Mouse (Mus musculus) spleen, postnatal 14 days (tissue): ENCODE measurements around the gene Gorasp1.
A peak's percentile ranks its signal among the peaks of the same experiment; 100 is the strongest.

Source experiments
- DNase-seq, 2 experiments: peaks; one replicate each; pipeline ENCODE4 v3.0.0; 2021 to 2022; ENCODE audit warnings: low spot score in 2 of 2

Gorasp1 gene

DNA sequence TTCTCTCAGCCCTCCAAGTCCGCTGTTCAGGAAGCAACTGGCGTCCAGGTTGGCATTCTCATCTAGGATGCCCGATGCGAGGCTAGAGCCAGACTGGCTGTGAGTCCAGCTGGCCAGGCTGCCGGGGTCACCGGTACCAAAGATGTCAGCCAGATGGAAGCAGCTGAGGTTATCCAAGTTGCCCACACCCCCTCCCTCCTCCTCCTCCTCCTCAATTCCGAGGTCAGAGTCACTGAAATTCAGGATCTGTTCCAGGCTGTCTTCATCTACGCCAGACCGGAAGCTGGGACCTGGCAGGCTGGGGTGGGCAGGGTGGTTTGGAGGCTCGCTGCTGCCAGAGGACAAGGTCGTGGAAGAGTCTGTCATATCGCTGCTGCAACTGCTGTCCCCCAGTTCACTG, 35.2 kb upstream of the Gorasp1 start:
- DNase-seq: no peak

- no peak for DNase-seq
Observed at GRCm38 (mm10) chr9:119972166-119972565, 34.8 kb upstream of the Gorasp1 start.

DNA sequence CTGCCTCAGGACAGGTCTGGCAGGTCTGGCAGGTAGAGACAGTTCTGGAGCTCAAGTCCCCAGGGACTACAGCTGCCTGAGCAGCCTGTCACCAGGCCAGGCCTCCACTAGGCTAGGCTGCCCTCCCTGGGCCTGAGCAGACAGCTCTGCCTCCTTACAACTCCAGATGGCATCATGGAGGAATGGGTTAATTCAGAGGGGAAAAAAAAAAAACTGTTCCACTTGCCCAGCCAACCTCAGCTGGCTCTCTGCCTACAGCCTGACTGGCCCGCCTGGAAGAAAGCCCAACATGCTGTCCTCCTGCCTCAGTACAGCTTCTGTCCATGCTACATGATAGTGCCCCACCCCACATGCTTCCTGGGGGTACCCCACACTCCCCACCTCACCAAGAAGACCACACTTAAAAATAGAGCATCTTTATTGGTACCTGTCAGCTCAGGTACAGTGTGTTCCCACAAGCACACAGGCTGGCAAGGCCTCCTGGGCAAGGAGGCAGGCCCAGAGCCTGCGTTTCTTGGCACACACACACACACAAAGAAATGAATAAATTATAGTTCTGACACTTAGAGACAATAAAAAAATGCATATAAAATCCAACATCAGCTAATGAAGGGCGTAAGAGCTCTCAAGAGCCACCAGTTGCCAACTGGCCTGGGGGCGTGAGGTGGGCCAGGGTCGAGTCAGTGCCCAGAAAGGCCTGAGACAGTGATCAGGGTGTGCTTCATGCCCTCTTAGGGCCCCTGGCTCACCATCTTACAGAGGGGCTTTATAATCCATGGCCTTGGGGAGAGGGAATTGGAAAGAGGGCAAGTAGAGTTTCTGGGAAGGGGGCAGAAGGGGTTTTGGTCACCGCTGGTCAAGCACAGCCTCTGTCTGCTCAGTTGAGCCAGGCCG, 33.6 kb upstream of the Gorasp1 start:
- DNase-seq: no peak

DNA sequence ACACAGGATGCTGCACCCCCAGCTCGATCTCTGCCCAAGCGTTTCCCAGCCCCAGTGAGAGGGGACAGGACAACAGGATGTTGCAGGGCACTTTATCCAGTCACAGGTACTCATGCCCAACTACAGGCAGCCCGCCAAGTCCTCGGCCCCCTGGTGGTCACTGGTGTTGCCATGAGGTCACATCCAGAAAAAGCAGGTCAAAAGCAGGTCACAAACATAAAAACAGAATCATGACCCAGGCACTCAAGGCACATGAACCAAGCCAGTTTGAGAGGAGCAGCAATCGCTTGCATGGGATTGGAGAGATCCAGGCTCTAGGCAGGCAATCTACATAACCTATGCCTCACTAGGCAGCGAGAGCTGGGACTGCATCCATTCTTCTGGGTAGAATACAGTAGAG, 32.9 kb upstream of the Gorasp1 start:
- DNase-seq: peak in 1 of 2 experiments; percentile 48

DNA sequence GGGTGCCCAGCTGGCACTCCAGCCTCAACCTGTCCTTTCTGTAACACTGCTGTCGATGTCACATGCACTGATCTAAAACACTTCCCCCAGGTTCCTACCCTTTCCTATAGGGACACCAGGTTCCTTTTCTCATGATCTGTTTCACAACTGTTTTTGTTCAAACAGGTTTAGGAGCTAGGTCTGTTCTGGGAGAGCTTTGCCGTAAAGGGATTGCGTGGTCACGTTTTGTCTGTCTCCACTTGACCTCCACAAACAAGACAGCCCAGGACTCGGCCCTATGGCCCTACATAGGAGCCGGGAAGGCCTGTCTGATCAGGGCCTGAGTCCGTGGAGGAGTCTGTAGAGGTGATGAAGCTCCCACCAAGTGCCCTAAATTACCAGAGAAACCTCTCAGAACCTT, 32.4 kb upstream of the Gorasp1 start:
- DNase-seq: no peak

- DNase-seq: no peak
Observed at GRCm38 (mm10) chr9:119966221-119966910, 29.0 kb upstream of the Gorasp1 start.

GRCm38 (mm10) chr9:119965186-119965585, 27.8 kb upstream of the Gorasp1 start:
- no peak for DNase-seq

- no peak for DNase-seq
Observed at GRCm38 (mm10) chr9:119964206-119964605, 26.8 kb upstream of the Gorasp1 start.

GRCm38 (mm10) chr9:119962987-119963667, 25.8 kb upstream of the Gorasp1 start:
- peak; percentile 47 to 63 for DNase-seq

- no peak for DNase-seq
Observed at GRCm38 (mm10) chr9:119962216-119962615, 24.9 kb upstream of the Gorasp1 start.

DNA sequence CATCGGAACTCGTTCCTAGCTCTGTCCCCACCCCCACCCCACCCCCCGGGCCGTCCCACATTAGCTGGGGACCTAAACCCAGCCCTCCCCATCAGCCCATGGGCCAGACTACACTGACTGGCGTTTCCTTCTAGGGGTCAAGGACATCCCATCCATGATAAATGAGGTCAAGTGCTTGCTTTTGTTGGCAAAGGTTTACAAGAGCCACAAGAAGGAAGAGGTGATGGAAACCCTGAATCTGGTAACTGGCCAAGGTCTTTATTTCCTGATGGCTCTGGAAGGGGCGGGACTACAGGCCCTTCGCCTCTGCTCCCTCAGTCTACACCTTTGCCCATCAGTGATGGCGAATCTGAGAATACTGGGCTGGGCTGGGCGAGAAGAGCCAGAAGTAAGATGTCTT, 21.5 kb upstream of the Gorasp1 start:
- DNase-seq: no peak

DNA sequence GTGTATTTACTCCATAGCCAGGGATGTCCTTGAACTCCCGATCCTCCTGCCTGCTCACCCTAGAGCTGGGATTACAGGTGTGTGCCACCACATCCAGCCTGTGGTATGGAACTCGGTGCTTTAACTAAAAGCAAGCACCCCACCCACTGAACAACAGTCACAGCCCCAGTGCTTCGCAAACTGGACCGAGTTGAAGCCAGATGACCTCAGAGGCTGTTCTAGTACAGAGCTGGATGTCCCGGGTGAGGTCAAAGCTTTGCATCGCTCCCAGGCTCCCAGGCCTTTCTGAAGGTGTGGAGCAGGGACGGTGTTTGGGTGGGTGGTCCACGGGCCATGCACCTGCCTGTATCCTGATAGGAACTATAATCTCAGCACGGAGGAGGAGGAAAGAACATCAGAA, 14.0 kb upstream of the Gorasp1 start:
- no peak for DNase-seq

DNA sequence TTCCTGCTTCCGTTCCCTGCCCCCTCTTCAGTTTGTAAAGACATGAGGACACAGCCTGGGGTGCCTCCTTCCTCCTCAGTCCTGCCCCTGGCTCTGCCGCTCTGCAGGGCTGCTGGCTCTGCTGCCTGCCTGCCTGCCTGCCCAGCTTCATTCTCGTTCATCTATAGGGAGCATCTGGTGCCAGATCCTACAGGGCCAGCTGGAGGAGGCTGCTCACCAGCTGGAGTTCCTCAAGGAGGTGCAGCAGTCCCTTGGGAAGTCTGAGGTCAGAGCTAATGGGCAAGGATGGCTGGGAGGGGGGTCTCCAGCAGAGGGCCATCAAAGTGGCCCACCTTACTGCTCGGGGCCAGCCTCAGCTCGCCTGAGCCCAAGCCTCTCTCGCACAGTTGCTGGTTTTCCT, 13.1 kb upstream of the Gorasp1 start:
- no peak for DNase-seq

DNA sequence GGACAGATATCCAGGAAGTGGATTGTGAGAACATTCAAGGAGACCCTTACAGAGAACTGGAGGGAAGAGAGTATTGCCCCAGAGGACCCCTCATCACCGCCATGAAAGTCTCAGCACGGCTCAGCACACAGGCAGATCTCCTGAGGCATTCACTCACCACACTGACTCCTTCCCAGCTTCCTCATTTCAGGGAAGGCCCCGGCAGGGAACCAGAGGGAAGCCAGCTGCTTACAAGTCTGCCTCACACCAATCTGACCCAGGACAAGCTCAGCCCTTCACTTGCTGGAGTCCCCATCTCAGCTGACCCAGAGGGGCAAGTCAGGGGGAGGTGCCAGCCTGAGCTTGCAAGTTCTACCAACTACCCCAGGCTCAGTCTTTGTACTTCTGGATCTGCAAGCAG, 11.4 kb upstream of the Gorasp1 start:
- no peak for DNase-seq

DNA sequence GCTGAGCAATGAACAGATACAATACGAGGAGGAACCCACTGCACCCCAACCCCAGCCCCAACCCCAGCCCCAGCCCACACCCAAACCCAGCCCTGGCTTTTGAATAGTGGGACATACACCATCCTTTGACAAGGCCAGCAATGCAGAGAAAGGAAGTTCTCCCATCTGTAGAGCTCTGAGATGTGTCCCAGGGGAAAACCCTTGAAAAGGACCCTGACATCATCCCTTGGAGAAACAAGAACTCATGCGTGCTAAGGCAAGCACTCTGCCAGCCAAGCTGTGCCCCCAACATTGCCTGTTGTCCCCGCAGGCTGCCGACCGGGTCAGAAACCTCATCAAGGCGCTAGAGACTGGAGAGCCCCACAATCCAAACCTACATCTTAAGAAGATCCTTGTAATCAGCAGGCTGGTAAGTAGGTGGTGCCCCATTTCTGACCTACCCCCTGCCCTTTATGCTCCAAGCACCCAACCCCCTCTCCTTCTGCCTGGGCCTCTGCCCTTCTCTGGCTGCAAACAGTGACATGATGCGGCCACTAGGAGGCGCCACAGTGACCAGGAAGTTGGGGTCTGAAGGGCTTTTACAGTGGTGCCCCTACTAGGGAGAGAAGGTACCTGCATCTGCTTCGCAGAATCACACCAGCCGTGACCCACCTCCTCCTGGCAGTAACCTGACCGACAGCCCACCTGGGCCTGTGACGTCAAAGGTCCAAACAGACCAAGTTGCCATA, 8.0 kb upstream of the Gorasp1 start:
- peak in 1 of 2 experiments; percentile 52 for DNase-seq

DNA sequence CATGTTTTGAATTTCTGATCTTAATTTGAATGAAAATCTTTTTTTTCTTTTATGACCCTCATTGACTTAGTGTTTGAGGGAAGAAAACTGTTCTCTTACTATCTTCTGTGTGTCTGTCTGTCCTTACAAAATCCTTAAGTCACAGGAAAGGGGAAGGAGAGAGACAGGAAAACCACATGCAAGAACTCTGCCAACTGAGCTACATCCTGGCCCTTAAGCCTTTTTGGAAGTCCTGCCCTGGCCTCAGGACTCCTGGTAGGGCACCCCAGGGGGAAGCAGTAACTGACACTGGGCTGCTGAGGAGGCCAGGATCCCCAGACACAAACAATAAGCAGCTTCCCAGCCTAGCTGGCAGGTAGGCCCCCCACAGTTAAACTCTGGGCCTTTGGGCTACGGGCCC, 6.0 kb upstream of the Gorasp1 start:
- no peak for DNase-seq

DNA sequence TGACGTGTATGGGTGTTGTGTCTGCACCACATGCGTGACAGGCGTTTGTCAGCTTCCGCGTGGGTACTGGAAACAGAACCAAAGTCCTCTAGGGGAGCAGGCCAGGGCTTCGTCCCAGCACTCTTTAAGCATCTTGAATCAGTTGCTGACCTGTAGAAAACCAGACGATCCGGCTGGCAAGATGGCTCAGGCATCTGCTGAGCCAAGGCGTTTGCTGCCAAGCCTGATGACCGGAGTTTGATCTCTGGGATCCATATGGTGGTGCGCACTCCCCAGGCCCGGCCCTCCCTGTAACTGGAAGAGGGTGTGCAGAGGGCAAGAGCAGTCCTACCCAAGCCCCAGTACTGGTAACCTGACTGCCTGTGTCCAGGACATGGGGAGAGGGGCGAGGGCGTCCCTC, 4.5 kb upstream of the Gorasp1 start:
- no peak for DNase-seq

DNA sequence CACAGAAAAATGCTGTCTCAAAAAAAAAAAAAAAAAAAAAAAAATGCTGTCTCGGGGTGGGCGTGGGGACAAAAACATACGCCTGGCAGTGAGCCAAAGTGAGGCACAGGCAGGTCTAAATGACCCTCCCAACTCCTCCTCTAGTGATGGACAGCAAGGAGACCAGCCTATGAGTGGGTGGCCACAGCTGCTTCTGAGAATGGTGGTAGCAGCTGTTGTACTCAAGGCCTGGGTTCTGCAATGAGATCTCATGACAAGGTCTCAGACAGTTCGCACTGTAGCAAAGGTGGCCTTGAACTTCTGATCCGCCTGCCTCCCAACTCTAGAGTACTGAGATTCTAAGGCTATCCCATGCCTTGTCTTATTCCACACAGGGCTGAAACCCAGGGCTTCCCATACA, 4.0 kb upstream of the Gorasp1 start:
- DNase-seq: no peak

GRCm38 (mm10) chr9:119939646-119940045, 2.3 kb upstream of the Gorasp1 start:
- DNase-seq: no peak

- no peak for DNase-seq
Observed at GRCm38 (mm10) chr9:119938496-119938895, 1.1 kb upstream of the Gorasp1 start.

DNA sequence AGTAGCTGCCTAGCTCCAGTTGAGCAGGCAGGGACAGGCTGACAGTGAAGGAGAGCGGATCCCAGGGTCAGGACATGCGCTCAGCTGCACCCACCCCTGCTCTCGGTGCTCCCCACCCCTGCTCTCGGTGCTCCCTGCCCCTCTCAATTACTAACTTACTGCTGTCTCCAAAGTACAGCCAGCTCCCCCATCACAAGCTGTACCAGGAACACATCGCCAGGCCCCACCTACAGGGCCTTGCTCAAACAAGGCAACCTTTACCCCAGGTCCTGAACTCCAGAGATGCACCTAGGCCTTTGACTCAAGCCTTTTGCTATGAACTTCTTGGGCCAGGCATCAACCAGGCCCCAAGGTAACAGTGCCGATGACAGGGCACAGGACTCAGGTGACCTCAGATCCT, 3.7 kb downstream of the Gorasp1 start:
- DNase-seq: no peak

DNA sequence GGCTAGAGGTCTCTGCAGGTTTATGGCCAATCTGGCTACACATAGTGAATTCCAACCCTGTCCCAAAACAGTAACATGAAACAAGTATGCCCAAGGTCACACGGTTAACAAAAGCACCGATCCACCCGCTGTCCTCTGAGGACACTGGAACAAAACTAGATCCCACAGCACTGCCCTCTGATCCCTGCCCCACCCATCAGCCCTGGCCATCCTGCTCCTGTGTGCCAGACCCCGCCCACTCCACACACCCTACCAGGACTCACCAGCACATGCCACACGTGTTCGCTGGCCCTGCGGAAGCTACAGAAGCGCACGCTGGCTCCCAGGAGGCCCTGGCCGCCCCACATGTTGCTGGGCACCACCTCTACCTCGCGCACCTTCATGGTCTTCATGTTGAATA, 5.0 kb downstream of the Gorasp1 start:
- DNase-seq: no peak
